Mouse (Mus musculus) erythroblast, embryonic 14.5 days (primary cell): ENCODE measurements around the gene Kctd20. TPM values are rescaled to one million over a fixed set of nuclear protein-coding genes. Genes with fewer than 3 reads are reported as not detected.
"Not testable (repeated sequence)": the region's sequence is repeated elsewhere in the genome, so short reads cannot be mapped to it uniquely, and the experiment has no call there.

Experiments
- H3K27me3 ChIP-seq: 2 replicates; pipeline ENCODE4 v1.6.1; 2012; ENCODE audit warnings: inconsistent platforms; ENCODE audit not compliant: control insufficient read depth
- H3K36me3 ChIP-seq: 2 replicates; pipeline ENCODE4 v1.6.1; 2012; ENCODE audit warnings: mild to moderate bottlenecking, inconsistent platforms; ENCODE audit not compliant: control insufficient read depth
- H3K4me1 ChIP-seq: 2 replicates; pipeline ENCODE4 v1.6.1; 2012; ENCODE audit warnings: inconsistent platforms; ENCODE audit not compliant: control insufficient read depth
- H3K4me3 ChIP-seq: replicated peaks from 2 replicates; pipeline ENCODE3; 2012; ENCODE audit warnings: moderate library complexity, mild to moderate bottlenecking, inconsistent platforms
- H3K9me3 ChIP-seq: 2 replicates; pipeline ENCODE4 v1.6.1; 2012; ENCODE audit warnings: low read length, inconsistent platforms, mixed read lengths; ENCODE audit not compliant: control insufficient read depth
- GATA1 ChIP-seq: IDR thresholded peaks from 2 replicates; pipeline ENCODE4 v1.6.1; 2012; ENCODE audit warnings: low read length, inconsistent platforms, mixed read lengths
- TAL1 ChIP-seq: IDR thresholded peaks from 3 replicates; pipeline ENCODE4 v1.6.1; 2012; ENCODE audit warnings: low read length, inconsistent platforms, mixed read lengths
- polyA plus RNA-seq: library from polyadenylated mRNA; stranded (reverse); fragments of >175 nt; gene quantifications from 2 replicates; pipeline ENCODE4 v1.2.3, GENCODE M21; 2012

Gene Kctd20
- polyA plus RNA-seq, 1 experiment: 19.7 TPM

- H3K36me3 ChIP-seq: peaks cover 78% of the 10 kb centered on the region
- no peaks in the 10 kb centered on the region for H3K9me3 ChIP-seq
- no peak overlapping the region for H3K4me3 ChIP-seq
- no peaks in the 10 kb centered on the region for H3K27me3 ChIP-seq
- H3K4me1 ChIP-seq: no peaks in the 10 kb centered on the region; the same call in 1 of the 2 replicates
- TF ChIP-seq TAL1 (no peak), GATA1 (no peak)
These were observed 37.2 kb downstream of the Kctd20 start for GRCm38 (mm10) chr17:28988996-28989395.

GRCm38 (mm10) chr17:28990060-28990459 is 38.3 kb downstream of the Kctd20 start:
- Histone ChIP-seq H3K27me3 (no peaks in the 10 kb centered on the region), H3K9me3 (no peaks in the 10 kb centered on the region), H3K4me3 (no peak overlapping the region), H3K4me1 (no peaks in the 10 kb centered on the region; the same call in 1 of the 2 replicates), H3K36me3 (peaks cover 76% of the 10 kb centered on the region)
- no peak for TF ChIP-seq TAL1
- TF ChIP-seq GATA1: no peak

- peaks cover 75% of the 10 kb centered on the region for H3K36me3 ChIP-seq
These were observed 39.5 kb downstream of the Kctd20 start for GRCm38 (mm10) chr17:28991286-28991685.

GRCm38 (mm10) chr17:28992105-28992504 is 40.4 kb downstream of the Kctd20 start:
- no peaks in the 10 kb centered on the region for H3K9me3 ChIP-seq
- TF ChIP-seq GATA1 (no peak), TAL1 (no peak)
- H3K4me1 ChIP-seq: no peaks in the 10 kb centered on the region; the same call in 1 of the 2 replicates
- H3K27me3 ChIP-seq: no peaks in the 10 kb centered on the region
- peaks cover 74% of the 10 kb centered on the region for H3K36me3 ChIP-seq
- no peak overlapping the region for H3K4me3 ChIP-seq

More at GRCm38 (mm10) chr17:28991286-28991685, 39.5 kb downstream of the Kctd20 start:
- no peaks in the 10 kb centered on the region for H3K27me3 ChIP-seq
- H3K4me3 ChIP-seq: no peak overlapping the region
- no peak for TF ChIP-seq TAL1
- no peak for TF ChIP-seq GATA1
- no peaks in the 10 kb centered on the region for H3K9me3 ChIP-seq
- no peaks in the 10 kb centered on the region; the same call in 1 of the 2 replicates for H3K4me1 ChIP-seq

GRCm38 (mm10) chr17:28993004-28993403 is 41.3 kb downstream of the Kctd20 start:
- H3K27me3 ChIP-seq, H3K4me1 ChIP-seq, H3K4me3 ChIP-seq, H3K9me3 ChIP-seq: not testable (repeated sequence)
- peaks cover 74% of the 10 kb centered on the region for H3K36me3 ChIP-seq

GRCm38 (mm10) chr17:28994615-28995014 is 42.9 kb downstream of the Kctd20 start:
- no peak for TF ChIP-seq TAL1
- no peak for TF ChIP-seq GATA1
- Histone ChIP-seq H3K4me1 (no peaks in the 10 kb centered on the region; the same call in none of the 2 replicates), H3K36me3 (peaks cover 76% of the 10 kb centered on the region), H3K4me3 (no peak overlapping the region), H3K27me3 (no peaks in the 10 kb centered on the region), H3K9me3 (no peaks in the 10 kb centered on the region)

GRCm38 (mm10) chr17:29000465-29000864 is 48.7 kb downstream of the Kctd20 start:
- TF ChIP-seq GATA1: no peak
- no peak for TF ChIP-seq TAL1
- H3K36me3 ChIP-seq: peaks cover 61% of the 10 kb centered on the region
- no peak overlapping the region for H3K4me3 ChIP-seq
- peaks cover 18% of the 10 kb centered on the region for H3K4me1 ChIP-seq
- H3K27me3 ChIP-seq: no peaks in the 10 kb centered on the region
- H3K9me3 ChIP-seq: no peaks in the 10 kb centered on the region

- no peak overlapping the region for H3K4me3 ChIP-seq
- TF ChIP-seq TAL1 (no peak), GATA1 (no peak)
- H3K27me3 ChIP-seq: no peaks in the 10 kb centered on the region
- H3K36me3 ChIP-seq: peaks cover 32% of the 10 kb centered on the region
- no peaks in the 10 kb centered on the region for H3K9me3 ChIP-seq
- peaks cover 42% of the 10 kb centered on the region for H3K4me1 ChIP-seq
These were observed 52.0 kb downstream of the Kctd20 start for GRCm38 (mm10) chr17:29003740-29004139.

- peaks cover 42% of the 10 kb centered on the region for H3K4me1 ChIP-seq
- peaks cover 20% of the 10 kb centered on the region for H3K36me3 ChIP-seq
- H3K4me3 ChIP-seq: no peak overlapping the region
- H3K27me3 ChIP-seq: no peaks in the 10 kb centered on the region
- TF ChIP-seq GATA1: no peak
- TF ChIP-seq TAL1: no peak
- no peaks in the 10 kb centered on the region for H3K9me3 ChIP-seq
These were observed 53.3 kb downstream of the Kctd20 start for GRCm38 (mm10) chr17:29005002-29005401.

- H3K27me3 ChIP-seq: no peaks in the 10 kb centered on the region
- H3K4me1 ChIP-seq: peaks cover 42% of the 10 kb centered on the region
- no peak for TF ChIP-seq GATA1
- TF ChIP-seq TAL1: no peak
- peak overlapping the region; percentile 89 for H3K4me3 ChIP-seq
- H3K36me3 ChIP-seq: peaks cover 8% of the 10 kb centered on the region
- no peaks in the 10 kb centered on the region for H3K9me3 ChIP-seq
These were observed 55.1 kb downstream of the Kctd20 start for GRCm38 (mm10) chr17:29006812-29007211.
